Mouse (Mus musculus): ENCODE data around the gene Gbp9.
A peak's percentile ranks its signal among the peaks of the same experiment; 100 is the strongest.
"Not testable (repeated sequence)": the region's sequence is repeated elsewhere in the genome, so short reads cannot be mapped to it uniquely, and the experiment has no call there.

Gbp9 gene

GRCm38 (mm10) chr5:105139409-105140088 is at the start of gene Gbp9, which contains the start of the genes Gbp8 and Gbp4:
TSS of gene Gbp9 (minus strand) at chr5:105139539.
TSS of gene Gbp8 (minus strand) at chr5:105139540.
TSS of gene Gbp4 (minus strand) at chr5:105139586.
- not testable (repeated sequence) for DNase-seq (ENCODE audit: low spot score in 2 of 2)

GRCm38 (mm10) chr5:105181446-105181845 is 42.1 kb upstream of the Gbp9 start:
- no peak for DNase-seq (ENCODE audit: low spot score in 2 of 2)

- DNase-seq (ENCODE audit: low spot score in 2 of 2) = no peak
Measured at GRCm38 (mm10) chr5:105156582-105156981, 17.2 kb upstream of the Gbp9 start.

- no peak for DNase-seq (ENCODE audit: low spot score in 2 of 2)
Measured at GRCm38 (mm10) chr5:105154049-105154448, 14.7 kb upstream of the Gbp9 start.

GRCm38 (mm10) chr5:105148062-105148461 is 8.7 kb upstream of the Gbp9 start:
- not testable (repeated sequence) for DNase-seq (ENCODE audit: low spot score in 2 of 2)

DNA sequence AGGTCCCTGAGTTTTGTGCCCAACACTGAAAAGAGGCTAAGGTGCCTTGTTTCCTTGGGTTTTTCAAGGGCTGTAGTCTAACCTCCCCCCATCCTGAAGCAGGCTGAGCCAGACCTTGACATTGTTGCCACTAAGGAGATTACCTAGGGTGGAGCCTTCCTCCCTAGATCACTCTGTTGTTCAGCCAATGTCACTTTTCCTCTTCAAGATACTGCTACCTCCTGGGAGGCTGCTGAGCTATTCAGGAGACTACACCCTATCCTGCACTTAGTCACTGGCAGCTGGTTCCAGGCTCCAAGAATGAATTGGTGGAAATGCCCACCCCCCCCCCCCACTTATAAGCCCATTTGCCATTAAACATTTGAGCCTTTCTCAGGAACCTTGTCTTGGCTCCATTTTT is 7.1 kb upstream of the Gbp9 start:
- no peak for DNase-seq (ENCODE audit: low spot score in 2 of 2)

DNA sequence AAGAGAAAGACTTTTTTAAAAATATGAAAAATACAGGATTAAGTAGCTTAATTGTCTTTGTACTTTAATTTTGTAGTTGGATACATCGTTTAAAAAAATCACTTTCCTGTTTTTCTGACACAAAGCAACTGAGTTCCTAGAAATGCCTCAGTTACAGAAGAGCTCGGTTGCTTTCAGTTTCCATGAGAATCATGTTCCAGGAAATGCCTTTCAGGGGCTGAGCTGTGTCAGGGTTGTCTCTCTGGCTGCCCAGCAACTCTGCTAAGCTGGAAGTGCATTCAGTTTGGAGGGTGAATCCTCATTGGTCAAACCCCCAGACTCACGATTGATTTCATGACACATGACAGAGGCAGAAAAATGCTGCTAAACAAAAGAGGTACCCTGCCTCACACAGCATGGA is 6.4 kb upstream of the Gbp9 start:
- not testable (repeated sequence) for DNase-seq (ENCODE audit: low spot score in 2 of 2)

GRCm38 (mm10) chr5:105140089-105140810 is 911 bp upstream of the Gbp9 start:
- not testable (repeated sequence) for DNase-seq (ENCODE audit: low spot score in 2 of 2)

- no peak for DNase-seq (ENCODE audit: low spot score in 2 of 2)
Measured at GRCm38 (mm10) chr5:105138906-105139305, 433 bp downstream of the Gbp9 start.

- DNase-seq (ENCODE audit: low spot score in 2 of 2) = not testable (repeated sequence)
Measured at GRCm38 (mm10) chr5:105136706-105137304, 2.5 kb downstream of the Gbp9 start.

- DNase-seq (ENCODE audit: low spot score in 2 of 2) = not testable (repeated sequence)
Measured at GRCm38 (mm10) chr5:105121731-105122130, 17.6 kb downstream of the Gbp9 start.

DNA sequence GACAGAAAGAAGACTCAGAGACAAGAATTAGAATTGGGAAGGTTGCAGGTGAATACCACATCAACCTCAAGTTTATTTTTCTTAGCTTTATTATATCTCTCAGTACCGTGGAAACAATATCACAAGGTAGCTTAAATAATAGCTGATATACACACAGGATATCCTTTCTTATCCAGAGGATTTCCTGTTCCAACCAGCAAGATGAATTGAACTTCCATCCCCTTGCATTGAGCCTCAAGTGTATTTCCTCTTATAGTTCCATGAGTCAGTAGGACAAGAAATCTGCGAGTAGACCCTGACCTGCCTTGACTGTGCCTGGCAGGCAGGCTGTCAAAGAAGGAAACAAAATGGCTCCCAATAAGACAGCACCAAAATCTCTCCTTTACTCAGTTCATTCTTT is 23.6 kb downstream of the Gbp9 start:
- DNase-seq (ENCODE audit: low spot score in 2 of 2) = no peak

DNA sequence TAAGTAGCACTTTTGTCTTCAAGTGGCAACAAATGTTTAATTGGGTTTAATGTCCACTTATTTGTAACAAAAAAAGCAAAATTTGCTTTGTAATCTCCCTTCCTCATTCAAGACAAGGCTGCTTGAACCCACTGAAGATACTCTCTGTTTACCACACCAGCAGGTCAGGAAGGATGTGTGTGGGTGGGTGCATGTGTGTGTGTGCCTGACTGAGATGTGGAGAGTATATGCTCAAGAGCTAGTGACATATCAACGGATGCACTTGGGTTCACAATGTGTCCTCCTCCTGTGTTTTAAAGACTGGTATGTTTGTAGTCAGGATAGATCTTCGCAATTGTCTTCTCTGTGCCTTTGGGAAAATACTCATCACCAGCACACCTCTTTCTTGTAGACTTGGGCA is 24.6 kb downstream of the Gbp9 start:
- no peak for DNase-seq (ENCODE audit: low spot score in 2 of 2)

DNA sequence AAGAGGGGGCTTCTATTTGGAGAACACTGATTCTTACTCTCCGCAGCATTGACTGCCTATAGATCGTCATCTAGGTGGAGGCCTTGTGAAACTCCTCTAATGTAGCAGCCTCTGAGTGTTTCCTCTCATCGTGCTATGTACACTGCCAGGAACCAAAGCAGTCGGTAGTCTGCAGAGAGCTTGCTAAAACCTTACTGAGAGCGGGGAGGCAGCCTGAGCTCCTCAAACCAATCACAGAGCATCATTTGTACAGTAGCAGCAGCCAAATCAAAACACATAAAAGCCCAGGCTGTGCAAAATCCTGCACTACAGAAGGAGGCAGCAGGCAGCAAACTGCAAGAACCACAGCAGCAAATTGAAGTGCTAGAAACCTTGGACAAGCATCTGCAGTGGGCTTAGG is 25.7 kb downstream of the Gbp9 start:
- DNase-seq (ENCODE audit: low spot score in 2 of 2) = no peak

DNA sequence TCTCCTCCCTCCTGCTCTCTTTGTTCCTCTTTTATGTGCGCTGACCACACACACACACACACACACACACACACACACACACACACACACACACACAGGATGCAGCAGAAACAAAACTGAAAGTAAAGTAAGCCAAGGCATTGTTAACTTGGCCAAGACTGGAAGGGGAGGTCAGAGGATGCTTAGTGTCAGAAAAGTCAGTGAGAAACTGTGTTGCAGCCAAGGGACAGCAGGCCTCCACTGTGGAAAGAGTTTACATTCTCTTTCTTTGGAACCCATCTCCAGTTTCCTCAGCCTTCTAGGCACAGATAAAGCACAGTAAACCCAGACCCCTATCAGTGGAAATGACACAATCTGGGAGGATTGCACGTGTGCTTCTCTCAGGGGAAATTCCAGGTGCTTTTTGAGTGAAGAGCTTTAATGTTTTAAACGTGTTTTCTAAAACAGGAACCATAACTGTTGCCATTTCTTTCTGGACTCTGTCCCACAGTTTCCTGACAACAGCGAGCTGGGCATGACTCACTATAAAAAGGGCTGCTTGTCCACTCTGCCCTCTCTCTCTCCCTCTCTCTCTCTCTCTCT is 29.0 kb downstream of the Gbp9 start:
- peak in 1 of 2 experiments; percentile 36 for DNase-seq (ENCODE audit: low spot score in 2 of 2)

DNA sequence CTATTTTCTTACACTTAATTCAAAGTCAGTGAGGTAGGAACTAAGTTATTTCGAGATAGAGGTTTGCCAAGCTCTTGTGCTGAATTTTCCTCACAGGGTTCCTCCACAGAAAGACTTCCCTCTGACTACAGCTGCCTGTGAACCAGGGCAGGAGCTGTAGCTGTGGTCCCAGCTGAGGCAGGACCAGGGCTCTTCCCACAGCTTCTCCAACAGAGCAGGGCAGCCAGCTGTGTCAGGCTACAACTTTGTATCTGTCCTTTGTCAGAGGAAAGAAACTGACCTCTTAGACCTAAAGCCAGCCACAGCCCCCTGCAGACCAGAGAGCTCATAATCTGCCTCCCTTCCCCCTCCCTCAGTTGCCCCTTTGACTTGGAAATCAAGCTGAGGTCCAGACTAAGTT is 29.6 kb downstream of the Gbp9 start:
- not testable (repeated sequence) for DNase-seq (ENCODE audit: low spot score in 2 of 2)

GRCm38 (mm10) chr5:105105689-105106088 is 33.6 kb downstream of the Gbp9 start:
- DNase-seq (ENCODE audit: low spot score in 2 of 2) = not testable (repeated sequence)

DNA sequence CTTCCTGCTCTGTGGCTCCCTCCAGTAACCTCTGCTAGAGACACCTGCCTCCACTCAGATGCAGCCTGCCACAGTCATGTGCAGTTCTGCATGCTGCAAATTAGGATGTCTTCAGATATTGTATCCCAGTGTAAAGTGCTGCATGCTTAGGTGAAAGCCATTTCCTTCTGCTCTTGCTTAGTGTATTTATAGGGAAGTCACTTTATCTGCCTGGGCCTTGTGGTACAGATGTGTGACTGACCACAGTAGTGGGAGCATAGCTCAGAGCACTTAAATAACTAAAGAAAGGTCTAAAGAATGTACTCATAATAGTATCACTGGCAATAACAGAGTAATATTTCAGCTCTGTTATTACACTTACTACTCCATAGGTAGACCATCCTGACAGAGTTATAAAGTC is 57.4 kb downstream of the Gbp9 start:
- no peak for DNase-seq (ENCODE audit: low spot score in 2 of 2)

DNA sequence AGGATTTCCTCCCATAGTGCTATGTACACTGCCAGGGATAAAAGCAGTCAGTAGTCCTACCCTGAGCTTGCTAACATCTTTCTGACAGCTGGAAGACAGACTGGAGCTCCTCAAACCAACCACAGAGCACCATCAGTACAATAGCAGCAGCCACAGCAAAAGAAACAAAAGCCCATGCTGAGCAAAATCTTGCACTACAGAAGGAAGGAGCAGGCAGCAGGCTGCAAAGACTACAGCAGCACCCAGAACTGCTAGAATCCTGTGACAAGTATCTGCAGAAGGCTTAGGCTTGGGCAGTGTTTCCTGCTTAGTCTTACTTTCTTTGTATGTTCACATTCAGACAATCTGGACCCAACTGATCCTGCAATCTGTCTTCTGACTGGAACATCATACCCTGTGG is 71.0 kb downstream of the Gbp9 start:
- DNase-seq (ENCODE audit: low spot score in 2 of 2) = not testable (repeated sequence)

GRCm38 (mm10) chr5:105064443-105064842 is 74.9 kb downstream of the Gbp9 start:
- DNase-seq (ENCODE audit: low spot score in 2 of 2) = not testable (repeated sequence)

GRCm38 (mm10) chr5:105063321-105063720 is 76.0 kb downstream of the Gbp9 start:
- DNase-seq (ENCODE audit: low spot score in 2 of 2) = no peak

DNA sequence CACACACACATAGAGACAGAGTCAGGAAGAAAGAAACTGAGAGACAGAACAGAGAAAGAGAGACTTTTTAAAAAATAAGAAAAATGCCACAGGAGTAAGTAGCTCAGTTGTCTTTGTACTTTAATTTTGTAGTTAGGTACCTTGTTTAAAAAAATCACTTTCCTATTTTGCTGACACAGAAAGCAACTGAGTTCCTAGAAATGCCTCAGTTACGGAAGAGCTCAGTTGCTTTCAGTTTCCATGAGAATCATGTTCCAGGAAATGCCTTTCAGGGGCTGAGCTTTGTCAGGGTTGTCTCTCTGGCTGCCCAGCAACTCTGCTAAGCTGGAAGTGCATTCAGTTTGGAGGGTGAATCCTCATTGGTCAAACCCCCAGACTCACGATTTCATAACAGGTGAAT is 76.9 kb downstream of the Gbp9 start:
- DNase-seq (ENCODE audit: low spot score in 2 of 2) = not testable (repeated sequence)
